ENCODE assay signal across 1 mouse cellular context in the genomic region with DNA sequence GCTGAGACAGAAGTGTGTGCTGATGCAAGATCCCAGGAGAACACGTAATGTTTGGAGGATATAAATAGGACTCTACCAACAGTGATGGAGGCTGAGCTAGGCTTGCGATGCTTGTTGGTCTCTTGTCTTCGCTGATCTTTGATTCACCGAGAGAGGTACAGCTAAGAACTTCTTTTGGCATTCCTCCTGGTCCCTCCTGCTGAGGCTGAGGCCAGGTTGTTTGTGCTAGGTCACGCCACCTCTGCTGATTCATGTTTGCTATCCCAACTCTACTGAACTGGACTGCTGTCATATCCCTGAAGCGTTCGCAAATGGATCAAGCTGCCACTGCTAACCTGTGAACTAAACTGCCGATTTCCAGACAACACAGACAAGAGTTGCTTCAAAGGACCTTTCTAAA.
TF ChIP-seq lines count a peak whose summit lies in the region.

No protein-coding gene starts in this region.

TF ChIP-seq in ES-E14, 5 proteins besides CTCF, POLR2A, EP300 and RAD21:
- TF ChIP-seq HCFC1 (IDR thresholded peaks at IDR 0.05; ENCODE audit: borderline replicate concordance, insufficient read depth, low read length): no peak
- TF ChIP-seq MAFK (IDR thresholded peaks at IDR 0.05; ENCODE audit: insufficient read depth, low read depth, low read length): 0 out of 2 replicates have a peak, but pooled peaks have one; percentile 35
- no peak for TF ChIP-seq ZNF384 (IDR thresholded peaks at IDR 0.05; ENCODE audit: low read depth, low read length)
- no peak for TF ChIP-seq CHD2 (IDR thresholded peaks at IDR 0.05; ENCODE audit: low read depth, low read length)
- TF ChIP-seq ZC3H11A (IDR thresholded peaks at IDR 0.05; ENCODE audit: borderline replicate concordance, low read depth, low read length): no peak
